Mouse (Mus musculus) testis, postnatal 14 days (tissue): ENCODE data around the gene Aip.
A peak's percentile ranks its signal among the peaks of the same experiment; 100 is the strongest.
"Not testable (repeated sequence)": the region's sequence is repeated elsewhere in the genome, so short reads cannot be mapped to it uniquely, and the experiment has no call there.

ENCODE experiments used
- DNase-seq: peaks from one replicate; pipeline ENCODE4 v3.0.0; 2021; ENCODE audit warnings: low spot score

The Aip gene

GRCm38 (mm10) chr19:4135229-4135962 lies 9.7 kb upstream of the Aip start:
- DNase-seq: not testable (repeated sequence)

DNA sequence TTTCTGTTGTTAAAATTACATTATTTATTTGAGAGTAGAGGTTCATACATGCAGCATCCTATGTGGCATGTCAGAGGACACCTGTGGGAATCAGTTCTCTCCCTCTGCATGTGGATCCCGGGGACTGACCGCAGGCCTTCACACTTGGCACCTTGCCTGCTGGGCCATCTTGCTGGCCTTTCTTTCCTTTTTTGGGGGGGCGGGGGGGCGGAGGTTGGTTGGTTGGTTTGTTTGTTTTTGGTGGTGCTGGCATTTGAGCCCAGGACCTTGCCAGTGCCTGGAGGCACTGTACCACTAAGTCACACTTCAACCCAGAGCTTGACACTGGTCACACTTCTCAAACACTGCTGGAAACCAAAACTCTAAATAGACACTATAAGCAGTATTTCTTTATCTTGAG lies 8.7 kb upstream of the Aip start:
- DNase-seq: no peak

- DNase-seq: no peak
Measured at GRCm38 (mm10) chr19:4131768-4132167, 6.1 kb upstream of the Aip start.

GRCm38 (mm10) chr19:4131075-4131474 lies 5.4 kb upstream of the Aip start:
- no peak for DNase-seq

DNA sequence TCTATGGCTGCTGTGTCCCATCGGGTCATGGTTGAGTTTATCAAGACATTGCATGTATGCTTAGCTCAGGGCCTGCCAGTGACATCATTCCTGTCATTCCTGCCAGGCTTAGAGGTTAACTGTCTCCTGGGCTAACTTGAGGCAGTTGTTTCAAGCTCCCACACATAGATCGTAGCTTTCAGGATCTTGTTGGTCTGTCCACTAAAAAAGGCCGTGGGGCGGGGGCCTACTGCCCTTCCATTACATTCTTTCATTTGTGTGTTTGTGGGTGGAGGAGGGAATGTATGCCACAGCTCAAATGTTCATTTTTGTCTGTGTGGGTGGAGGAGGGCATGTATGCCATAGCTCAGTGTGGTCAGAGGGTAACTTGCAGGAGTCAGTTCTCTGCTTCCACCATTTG lies 4.4 kb upstream of the Aip start:
- no peak for DNase-seq

DNA sequence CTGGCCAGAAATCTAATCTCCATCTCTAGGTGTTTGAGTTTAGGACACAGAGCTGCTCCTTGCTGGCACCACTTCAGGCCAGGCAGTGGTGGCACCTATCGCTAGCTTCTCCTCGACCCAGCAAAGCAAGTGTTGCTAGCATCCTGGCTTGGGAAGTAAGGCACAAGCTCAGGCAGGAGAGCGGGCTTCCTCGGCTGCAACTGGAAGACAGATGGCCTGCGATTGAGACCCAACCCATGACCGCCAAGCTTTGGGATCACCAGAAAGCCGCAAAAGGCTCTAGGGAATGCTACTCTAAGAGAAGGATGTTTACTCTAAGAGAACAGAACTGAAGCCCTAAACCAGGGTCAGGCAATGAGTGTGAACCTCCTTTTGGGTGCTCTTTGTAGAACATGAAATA lies 3.8 kb upstream of the Aip start:
- DNase-seq: no peak

GRCm38 (mm10) chr19:4126759-4127495 lies 1.3 kb upstream of the Aip start:
- peak; percentile 33 for DNase-seq

DNA sequence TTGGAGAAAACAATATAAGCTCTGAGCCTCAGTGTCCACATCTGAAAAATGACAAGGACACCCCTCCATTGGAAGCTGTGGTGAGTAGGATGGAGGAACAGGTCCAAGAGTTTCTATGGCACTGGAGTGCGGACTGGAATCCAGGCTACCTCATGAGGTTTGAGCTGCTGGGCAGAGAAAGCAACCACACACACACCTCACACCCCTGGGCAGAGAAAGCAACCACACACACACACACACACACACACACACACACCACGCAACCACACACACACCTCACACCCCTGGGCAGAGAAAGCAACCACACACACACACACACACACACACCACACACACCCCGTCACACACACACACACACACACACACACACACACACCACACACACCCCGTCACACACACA lies 390 bp downstream of the Aip start:
- peak; percentile 31 for DNase-seq

DNA sequence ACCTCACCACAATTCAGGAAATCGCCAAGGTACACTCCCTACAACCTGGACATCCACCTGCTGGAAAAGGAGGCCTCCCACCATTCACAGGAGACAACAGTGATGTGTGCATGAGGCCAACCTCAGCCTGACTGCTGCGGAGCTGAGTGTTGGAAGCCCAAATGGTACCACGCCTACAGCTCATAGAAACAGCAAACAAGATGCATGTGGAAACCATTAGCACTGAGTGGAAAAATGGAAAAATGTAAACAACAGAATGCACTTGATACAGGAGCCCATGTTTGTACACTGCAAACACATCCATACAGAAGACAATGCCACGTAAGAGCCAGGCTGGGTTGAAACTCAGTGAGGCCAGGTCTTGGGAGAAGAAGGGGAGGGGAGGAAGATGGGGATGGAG lies 1.2 kb downstream of the Aip start:
- DNase-seq: no peak

DNA sequence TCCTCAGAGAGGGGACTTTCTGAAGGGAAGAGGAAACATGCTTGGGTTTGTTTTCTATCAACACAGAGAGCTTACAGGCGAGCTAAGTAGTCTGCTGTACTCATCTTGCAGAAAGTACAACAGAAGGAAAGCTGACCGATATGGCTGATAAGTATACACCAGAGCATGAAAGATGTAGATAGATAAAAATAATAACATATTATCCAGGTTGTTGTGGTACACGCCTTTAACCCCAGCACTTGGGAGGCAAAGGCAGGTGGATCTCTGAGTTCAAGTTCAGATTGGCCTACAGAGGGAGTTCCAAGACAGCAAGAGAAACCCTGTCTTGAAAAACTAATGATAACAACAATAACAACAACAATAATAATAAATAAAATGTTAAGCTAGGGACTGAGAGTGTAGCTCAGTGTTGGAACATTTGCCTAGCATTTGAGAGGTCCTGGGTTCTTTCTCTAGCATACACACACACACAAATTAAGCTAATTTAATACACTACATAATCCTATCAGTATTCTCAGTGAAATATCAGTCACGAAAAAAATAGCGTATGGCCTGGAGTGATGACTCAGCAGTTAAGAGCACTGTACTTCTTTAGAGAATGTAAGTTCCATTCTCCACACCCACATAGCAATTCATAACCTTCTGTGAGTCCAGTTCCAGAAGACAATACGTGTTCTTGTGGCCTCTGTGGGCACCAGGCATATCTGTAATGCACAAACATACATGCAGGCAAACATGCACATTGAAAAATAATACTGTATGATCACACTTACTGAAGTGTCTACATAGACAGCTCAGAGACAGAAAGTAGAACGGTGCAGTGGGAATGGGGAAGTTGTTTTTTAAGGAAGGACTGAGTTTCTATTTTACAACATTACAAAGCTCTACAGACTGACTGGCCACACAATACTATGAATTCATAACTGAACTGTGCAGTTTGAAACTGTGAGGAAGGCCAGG lies 3.0 kb downstream of the Aip start:
- no peak for DNase-seq

DNA sequence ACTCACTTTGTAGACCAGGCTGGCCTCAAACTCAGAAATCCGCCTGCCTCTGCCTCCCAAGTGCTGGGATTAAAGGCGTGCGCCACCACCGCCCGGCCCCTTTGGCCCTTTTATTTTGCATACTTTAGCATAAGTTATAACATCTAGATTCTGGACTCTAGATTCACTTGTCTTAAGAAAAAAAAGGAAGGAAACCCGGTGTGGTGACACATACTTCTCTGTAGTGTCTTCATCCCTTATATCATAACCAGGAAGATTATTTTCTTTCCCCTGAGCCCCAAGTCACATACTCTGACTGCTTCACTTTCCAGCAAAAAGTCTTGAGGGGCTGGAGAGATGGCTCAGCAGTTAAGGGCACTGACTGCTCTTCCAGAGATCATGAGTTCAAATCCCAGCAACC lies 3.8 kb downstream of the Aip start:
- DNase-seq: not testable (repeated sequence)

- peak; percentile 96 for DNase-seq
Measured at GRCm38 (mm10) chr19:4121097-4121805, 4.4 kb downstream of the Aip start.

DNA sequence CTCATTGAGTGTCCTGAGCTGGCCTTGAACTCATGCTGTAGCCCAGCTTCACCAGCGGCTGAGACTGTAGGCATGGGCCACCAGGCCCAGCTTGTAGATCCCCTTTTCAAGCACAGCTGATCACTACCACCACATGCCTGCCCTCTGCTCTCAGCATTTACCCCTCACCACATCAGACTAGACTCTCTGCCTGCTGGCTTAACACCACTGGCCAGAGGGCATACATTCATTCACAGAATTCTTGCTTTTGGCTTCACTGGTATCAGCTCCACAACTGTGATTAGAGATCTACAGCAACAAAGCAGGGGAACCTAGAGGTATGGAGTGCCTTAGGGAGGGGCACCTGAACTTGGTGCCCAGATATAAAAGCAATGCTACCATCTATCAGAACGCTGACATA lies 5.2 kb downstream of the Aip start:
- DNase-seq: no peak

DNA sequence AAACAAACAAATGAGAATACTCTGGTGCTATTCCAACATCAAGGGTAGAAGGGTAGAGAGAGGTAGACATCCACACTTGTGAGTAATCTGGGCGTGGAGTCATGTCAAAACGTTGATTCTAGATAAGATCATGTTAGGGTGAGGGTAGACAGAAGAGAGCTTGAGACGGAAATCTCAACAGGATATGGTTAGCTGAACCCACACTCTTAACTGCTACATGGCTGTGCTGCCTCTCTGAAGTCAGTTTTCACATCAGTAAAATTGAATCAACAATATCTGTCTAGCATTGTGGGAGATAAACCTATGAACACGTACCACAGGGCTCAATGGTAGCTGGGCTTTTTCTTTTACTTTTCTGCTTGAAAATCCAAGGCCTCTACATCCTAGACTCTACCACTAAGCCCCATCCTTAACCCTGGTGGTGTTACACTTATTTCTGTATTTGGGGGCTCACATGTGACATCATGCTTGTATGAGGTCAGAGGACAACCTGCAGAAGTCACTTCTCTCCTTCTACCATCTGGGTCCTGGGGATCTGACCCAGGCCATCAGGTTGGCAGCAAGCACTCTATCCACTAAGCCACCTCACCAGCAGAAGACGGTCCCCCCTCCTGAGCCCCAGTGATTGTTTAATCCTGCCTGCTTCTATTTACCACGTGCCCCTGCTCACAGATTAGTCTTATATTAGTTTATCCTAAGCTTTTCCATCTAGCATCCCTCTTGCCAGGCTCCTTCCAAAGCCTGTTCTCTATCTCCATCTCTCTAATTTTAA lies 5.8 kb downstream of the Aip start:
- DNase-seq: no peak

- no peak for DNase-seq
Measured at GRCm38 (mm10) chr19:4118350-4118749, 7.3 kb downstream of the Aip start.

- no peak for DNase-seq
Measured at GRCm38 (mm10) chr19:4117006-4117405, 8.7 kb downstream of the Aip start.

DNA sequence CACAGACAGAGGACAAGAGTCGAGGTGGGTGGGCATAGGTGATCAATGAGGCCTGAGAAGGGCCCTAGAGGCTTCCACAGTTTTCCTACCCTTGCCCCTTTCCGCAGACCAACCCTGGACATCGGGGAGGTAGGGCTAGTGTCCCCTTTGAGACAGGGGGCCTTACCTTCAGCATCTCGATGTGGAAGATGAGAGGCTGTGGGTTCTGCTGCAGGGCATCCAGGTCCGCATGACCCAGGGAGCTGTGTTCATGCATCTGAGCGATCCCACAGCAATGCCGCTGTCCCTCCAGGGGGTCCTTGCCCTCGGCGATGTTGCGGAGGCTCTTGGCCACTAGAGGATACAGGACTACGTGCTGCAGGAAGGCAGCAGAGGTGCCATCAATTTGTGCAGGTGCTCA lies 9.8 kb downstream of the Aip start:
- DNase-seq: no peak

DNA sequence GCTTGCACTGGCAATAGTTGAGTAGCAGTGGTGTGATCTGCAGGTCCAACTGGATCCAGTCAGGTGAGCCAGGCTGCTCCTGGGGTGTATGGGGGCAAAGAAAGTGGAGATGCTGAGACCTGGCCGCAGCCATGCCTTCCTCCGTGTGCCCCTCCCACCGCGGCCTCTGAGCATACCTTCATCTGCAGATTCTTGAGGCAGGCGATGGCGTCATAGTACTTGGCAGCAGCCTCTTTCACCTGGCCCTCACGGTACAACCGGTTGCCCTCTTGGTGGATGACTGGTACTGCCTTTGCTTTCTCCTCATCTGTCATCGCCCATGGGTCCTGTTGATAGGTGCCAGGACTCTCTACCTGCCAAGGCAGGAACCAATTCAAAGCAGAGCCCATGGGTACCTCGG lies 10.5 kb downstream of the Aip start:
- no peak for DNase-seq

DNA sequence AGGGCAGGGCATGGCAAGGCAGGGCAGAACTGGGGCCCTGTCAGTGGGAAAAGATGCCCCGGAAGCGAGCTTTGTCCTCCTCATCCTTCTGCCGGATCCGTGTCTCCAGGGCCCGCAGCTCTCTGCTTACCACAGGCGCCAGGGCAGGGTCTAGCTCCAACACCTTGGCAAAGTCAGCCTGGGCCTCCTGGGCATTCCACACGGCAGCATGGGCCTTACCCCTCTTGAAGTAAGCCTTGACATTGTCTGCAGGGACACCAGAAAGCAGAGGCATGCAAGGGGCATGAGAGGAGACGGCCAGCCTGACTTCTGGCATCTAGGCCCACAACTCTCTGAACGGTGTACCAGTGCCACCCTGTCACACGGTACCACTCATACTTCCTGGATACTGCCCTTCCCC lies 11.1 kb downstream of the Aip start:
- DNase-seq: no peak

GRCm38 (mm10) chr19:4113806-4114230 lies 11.8 kb downstream of the Aip start:
- DNase-seq: no peak

- DNase-seq: peak; percentile 80
Measured at GRCm38 (mm10) chr19:4113186-4113805, 12.4 kb downstream of the Aip start.
